Mouse (Mus musculus): ENCODE data around the gene Col18a1.

GRCm38 (mm10) chr10:77116537-77117455 lies 49.6 kb downstream of the Col18a1 start:
- TF ChIP-seq CTCF (IDR thresholded peaks at IDR 0.05; ENCODE audit: borderline replicate concordance, extremely low read depth, insufficient read depth, insufficient read length), result no peak
- TF ChIP-seq POLR2A (IDR thresholded peaks at IDR 0.05; ENCODE audit: borderline replicate concordance, extremely low read depth, insufficient read depth, insufficient read length, poor library complexity, severe bottlenecking), result no peak
